In genomic region chr12:112183675-112184074, GRCm38 (mm10) we compare ENCODE assay signal across 9 mouse cellular contexts. TPM values are rescaled to one million over a fixed set of nuclear protein-coding genes. Genes with fewer than 3 reads are reported as not detected.
DNase-seq lines count a peak whose midpoint lies in the region; ATAC-seq and TF ChIP-seq lines count a peak whose summit lies in the region.
"Had no signal": no experiment of that assay in that cellular context is flagged by ENCODE, and none has a peak within 500 bp of the region (broad histone marks: within the 10 kb centered on the region; RNA-seq: fewer than 3 reads in every experiment).

No protein-coding gene starts in this region.

- peak; percentile 26 for ATAC-seq in forebrain, postnatal 0 days
- ATAC-seq in CD4-positive, CD25-positive, alpha-beta regulatory T cell, adult 4 months: no peak

- no peaks in the 10 kb centered on the region for H3K9me3 ChIP-seq in forebrain, postnatal 0 days (ENCODE audit: low read length)
- H3K9me3 ChIP-seq: liver, embryonic 15.5 days had no signal

- no peak overlapping the region for H3K4me3 ChIP-seq in forebrain, postnatal 0 days (ENCODE audit: low read depth, low read length)
- H3K4me3 ChIP-seq: liver, embryonic 15.5 days had no signal

- no peaks in the 10 kb centered on the region for H3K27me3 ChIP-seq in forebrain, postnatal 0 days (ENCODE audit: insufficient read depth, low read length)
- H3K27me3 ChIP-seq: liver, embryonic 15.5 days had no signal

- no peak overlapping the region for H3K9ac ChIP-seq in forebrain, postnatal 0 days
- H3K9ac ChIP-seq: liver, embryonic 15.5 days had no signal

- H3K27ac ChIP-seq in forebrain, postnatal 0 days (ENCODE audit: low read depth, low read length): 0 out of 2 replicates have a peak overlapping the region, but pooled peaks have one; percentile 2
- H3K27ac ChIP-seq: liver, embryonic 15.5 days had no signal

- peak; percentile 49 to 51 for DNase-seq in right cerebral cortex, postnatal 10 days (ENCODE audit: low spot score in 2 of 2)
- no peak for DNase-seq in right cerebral cortex, adult 18-20 months
- no peak for DNase-seq in forebrain, postnatal 0 days
- peak; percentile 61 for DNase-seq in kidney, adult 11 months
- peak; percentile 42 for DNase-seq in lung, postnatal 25 days (ENCODE audit: low spot score)
- DNase-seq in left cerebral cortex, adult 11 months (ENCODE audit: low spot score): no peak
- DNase-seq in T-cell, adult 2 months (ENCODE audit: low spot score): no peak

- H3K4me1 ChIP-seq in forebrain, postnatal 0 days (ENCODE audit: insufficient read depth): peaks cover 4% of the 10 kb centered on the region; the same call in 1 of the 2 replicates
- H3K4me1 ChIP-seq: liver, embryonic 15.5 days had no signal

- TF ChIP-seq CTCF in forebrain, postnatal 0 days (IDR thresholded peaks at IDR 0.05; ENCODE audit: low read depth): no peak

- H3K4me2 ChIP-seq in forebrain, postnatal 0 days (ENCODE audit: low read depth): no peak overlapping the region
- H3K4me2 ChIP-seq: liver, embryonic 15.5 days had no signal

- WGBS in forebrain, postnatal 0 days: 33% methylated on average over 6 of the region's 6 CpGs

- peaks cover 13% of the 10 kb centered on the region; the same call in 1 of the 2 replicates for H3K36me3 ChIP-seq in forebrain, postnatal 0 days (ENCODE audit: insufficient read depth)
- H3K36me3 ChIP-seq: liver, embryonic 15.5 days had no signal

RNA-seq across cellular contexts. Expression of gene Kif26a, which starts 37.7 kb away (rescaled TPM):
- 50.4 and 55.1 TPM in 2 replicates for total RNA-seq in forebrain, postnatal 0 days (2014; rRNA removed)
- polyA plus RNA-seq in forebrain, postnatal 0 days (2015; fragmentation: Nextera tagmentation; extraction: Ambion mirVana): 5.0 and 6.2 TPM in 2 replicates
- polyA plus RNA-seq in CD4-positive, CD25-positive, alpha-beta regulatory T cell, adult 4 months (2017; shearing (Covaris generic)): not detected

Comparison
In these comparisons a context has a peak if more than half of its experiments do, and no peak if none do; other contexts are left out.
1. DNase-seq: peak in right cerebral cortex, postnatal 10 days (2 of 2), kidney, adult 11 months (single experiment) and lung, postnatal 25 days (single experiment); none in right cerebral cortex, adult 18-20 months (single experiment), forebrain, postnatal 0 days (single experiment), left cerebral cortex, adult 11 months (single experiment) and T-cell, adult 2 months (single experiment).